Mouse (Mus musculus): ENCODE results near the gene Mmel1.

The Mmel1 gene

DNA sequence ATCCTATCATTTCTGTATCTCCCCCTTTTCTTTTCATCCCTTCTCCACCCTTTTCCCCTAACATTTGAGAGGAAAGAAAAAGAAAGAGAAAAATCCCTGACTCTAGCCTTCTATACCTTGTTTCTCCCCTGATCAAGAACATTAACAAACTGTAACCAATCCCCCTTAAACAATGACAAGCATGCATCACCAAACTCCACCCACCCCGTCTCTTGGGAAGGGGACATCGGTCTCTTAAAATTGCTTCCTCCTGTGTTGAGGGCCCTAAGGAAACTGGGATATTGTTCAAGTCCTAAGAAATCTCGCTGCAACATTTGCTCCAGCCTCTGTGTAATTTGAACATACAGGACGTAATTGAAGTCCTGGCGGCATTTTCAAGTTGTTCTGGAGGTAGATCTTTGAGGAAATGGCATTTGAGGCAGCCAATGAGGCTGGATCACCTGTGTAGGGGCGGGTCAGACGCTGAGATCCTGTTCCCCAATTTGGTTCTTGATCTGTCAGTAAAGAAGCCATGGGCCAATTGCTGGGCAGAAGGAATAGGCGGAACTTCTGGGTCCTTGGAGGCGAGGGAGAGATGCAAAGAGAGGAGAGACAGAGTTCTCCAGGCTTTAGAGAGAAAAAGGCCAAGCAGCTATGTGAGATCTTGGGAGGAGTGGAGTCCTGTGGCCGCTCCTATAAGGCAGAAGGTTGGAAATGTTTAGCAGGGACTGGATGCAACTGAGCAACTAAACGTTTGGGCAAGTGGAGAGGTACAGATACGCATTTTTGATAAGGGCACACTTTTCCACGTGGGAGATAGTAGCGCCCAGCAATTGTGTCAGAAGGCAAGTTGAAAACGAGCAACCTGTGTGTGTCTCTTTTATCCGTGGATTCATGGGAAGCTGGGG is 35.0 kb downstream of the Mmel1 start:
- DNase-seq (ENCODE audit: low spot score): peak; percentile 74

DNA sequence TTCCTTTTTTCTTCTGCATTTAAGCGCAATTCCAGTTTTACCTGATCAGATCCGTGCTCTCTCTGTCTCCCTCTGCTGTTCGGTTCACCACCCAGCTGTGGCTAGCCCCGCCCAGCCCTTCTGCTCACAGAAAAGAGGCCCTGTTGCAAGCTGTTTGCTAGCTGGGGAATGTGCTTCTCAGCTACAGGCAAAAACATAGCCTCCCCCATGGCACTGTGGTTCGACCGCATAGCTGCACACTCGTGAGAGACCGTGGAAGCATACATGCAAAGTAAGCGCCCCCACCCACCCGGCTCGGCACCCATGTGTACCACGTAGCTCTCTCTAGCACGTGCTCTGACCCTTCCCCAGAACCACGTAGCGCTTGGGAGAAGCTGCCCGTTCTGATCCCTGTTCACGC is 38.4 kb downstream of the Mmel1 start:
- DNase-seq (ENCODE audit: low spot score): no peak

DNA sequence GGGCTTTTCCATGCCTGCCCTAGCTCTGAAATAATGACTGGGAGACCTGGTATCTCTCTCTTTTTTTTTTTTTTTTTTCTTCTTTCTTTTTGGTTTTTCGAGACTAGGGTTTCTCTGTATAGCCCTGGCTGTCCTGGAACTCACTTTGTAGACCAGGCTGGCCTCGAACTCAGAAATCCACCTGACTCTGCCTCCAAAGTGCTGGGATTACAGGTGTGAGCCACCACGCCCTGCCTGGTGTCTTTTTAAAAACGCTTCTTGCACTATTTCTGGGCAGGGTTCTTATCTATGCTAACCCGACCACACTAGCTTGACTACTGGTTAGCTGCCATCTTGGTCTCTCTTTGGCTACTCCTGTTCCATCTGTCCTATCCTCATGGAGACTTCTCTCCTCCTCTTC is 39.1 kb downstream of the Mmel1 start:
- DNase-seq (ENCODE audit: low spot score): no peak

DNA sequence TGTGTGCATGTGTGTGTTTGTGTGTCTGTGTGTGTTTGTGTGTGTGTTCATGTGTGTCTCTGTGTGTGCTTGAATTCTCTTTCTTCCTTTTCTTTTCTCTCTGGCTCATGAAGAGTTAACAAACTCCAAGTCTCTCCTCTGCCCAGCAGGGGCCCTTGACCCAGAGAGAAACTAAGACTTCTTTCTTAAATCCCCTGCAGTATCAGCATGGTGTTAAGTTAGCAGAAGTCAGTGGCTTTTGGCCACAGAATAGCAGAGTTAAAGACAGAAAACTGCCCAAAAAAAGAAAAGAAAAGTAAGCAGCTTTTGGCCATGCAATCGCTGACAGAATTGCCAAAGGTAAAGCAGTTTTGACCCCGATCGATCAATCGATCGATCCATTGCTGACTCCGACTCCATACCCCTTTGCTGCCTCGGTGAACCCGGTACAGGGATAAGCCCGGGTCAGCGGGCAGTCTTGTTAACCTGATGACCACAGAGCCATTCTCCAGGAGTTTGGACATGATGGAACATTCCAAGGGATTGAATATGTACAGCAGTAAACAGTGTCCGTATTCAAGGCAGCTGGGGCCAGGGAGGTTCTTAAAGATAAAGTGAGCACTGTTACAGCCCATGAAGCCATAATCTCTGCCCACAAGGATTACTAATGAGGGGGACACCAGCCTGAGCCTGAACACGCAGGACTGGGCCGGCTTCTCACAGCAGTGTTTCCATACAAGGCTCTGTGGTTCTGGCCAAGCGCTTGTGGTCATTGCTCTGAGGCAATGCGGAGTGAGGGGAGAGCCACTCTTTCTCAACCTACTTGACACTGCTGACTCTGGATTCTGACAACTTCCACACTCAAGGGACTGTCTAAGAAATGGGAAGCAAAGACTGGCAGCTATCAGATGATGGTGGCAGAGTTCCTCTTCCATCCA is 41.5 kb downstream of the Mmel1 start:
- no peak for DNase-seq (ENCODE audit: low spot score)

- no peak for DNase-seq (ENCODE audit: low spot score)
Observed at GRCm38 (mm10) chr4:154911644-154912043, 42.3 kb downstream of the Mmel1 start.

GRCm38 (mm10) chr4:154913845-154914244 is 44.5 kb downstream of the Mmel1 start:
- no peak for DNase-seq (ENCODE audit: low spot score)

DNA sequence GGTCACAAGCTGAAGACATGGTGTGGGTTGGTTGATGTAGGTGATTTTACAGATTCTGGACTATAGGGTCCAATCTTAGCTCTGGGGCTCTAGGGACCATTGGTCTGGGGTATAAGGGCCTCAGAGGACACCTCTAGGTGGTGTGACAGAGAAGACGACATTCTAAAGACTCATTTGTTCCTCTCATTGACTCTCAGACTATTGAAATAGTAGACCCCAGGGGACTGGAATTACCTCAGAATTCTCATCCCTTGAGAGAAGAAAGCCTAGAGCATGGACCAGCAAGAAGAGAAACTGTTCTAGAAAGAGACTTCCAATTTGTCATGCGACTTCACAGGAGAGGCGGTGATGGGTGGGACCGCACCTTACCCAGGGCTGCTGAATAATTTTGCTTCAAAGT is 44.9 kb downstream of the Mmel1 start:
- no peak for DNase-seq (ENCODE audit: low spot score)

DNA sequence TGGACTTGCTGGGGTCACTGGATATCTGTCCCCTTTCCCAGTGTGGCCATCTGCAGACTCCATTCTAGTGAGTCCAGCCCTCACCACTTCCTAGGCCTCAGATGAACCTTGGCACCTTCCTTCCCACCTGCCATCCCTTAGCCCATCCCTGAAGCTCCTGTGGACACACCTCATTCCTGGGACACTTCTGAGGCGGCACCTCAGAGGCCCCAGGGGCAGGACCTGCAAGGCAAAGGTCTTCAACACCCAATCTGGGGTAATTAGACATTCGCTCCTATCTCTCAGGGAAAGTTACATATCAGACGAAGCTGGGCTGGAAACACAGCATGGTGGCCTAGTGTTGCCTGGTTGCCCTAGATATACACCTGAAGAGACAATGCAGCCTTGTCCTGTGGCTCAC is 45.3 kb downstream of the Mmel1 start:
- no peak for DNase-seq (ENCODE audit: low spot score)

GRCm38 (mm10) chr4:154915286-154915685 is 45.9 kb downstream of the Mmel1 start:
- no peak for DNase-seq (ENCODE audit: low spot score)

DNA sequence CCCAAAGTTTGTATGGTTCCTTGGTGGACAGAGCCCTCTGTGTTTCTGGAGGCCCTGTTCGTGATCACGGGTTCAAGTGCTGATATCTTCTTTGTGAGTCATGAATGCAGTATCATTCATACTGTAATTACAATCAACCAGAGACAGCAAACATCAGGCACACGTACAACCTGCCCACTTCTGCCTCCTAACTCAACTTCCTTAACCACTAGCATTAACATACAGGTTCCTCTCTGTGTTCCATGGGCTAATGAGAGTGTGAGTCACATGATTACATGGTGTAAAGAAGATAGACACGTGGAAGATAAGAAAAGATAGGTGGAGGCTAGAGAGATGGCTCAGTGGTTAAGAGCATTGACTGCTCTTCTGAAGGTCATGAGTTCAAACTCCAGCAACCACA is 47.3 kb downstream of the Mmel1 start:
- DNase-seq (ENCODE audit: low spot score): no peak

DNA sequence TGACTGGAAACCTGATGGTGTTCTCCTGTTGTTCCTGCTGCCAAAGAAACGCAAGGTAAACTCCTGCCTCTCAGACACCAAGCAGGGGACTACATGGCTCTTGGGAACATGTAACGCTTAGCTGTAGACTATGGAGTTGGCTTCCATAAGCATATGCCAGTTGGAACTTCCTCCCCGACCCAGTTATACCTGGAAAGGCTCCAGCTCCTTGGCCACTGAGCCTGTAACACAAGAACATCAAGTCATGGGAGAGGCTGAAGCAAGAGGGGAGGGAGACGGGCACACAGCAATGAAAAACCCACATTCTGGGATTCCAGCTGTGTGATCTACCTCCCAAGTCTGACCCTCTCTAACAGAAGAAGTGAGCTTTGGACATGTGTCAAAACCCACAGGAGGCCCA is 52.9 kb downstream of the Mmel1 start:
- no peak for DNase-seq (ENCODE audit: low spot score)

DNA sequence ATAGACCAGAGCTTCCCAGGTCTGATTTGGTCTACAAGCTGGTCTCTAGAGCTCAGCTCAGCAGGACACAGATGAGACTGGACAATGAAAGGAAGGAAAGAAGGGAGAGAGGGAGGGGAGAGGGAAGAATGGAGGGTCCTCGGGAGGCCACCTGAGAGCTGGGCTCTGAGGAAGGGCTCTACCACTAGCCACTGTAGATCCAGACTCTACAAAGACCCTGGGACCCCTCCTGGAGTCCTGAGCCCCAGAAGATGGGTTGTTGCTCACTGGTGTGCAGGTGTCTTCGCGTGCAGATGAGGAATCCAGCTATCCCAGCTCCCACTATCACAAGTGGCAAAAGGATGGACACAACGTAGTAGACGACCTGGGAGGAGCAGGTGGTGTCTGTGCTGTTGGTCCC is 53.5 kb downstream of the Mmel1 start:
- DNase-seq (ENCODE audit: low spot score): no peak

GRCm38 (mm10) chr4:154925413-154925812 is 56.0 kb downstream of the Mmel1 start:
- DNase-seq (ENCODE audit: low spot score): peak; percentile 45

DNA sequence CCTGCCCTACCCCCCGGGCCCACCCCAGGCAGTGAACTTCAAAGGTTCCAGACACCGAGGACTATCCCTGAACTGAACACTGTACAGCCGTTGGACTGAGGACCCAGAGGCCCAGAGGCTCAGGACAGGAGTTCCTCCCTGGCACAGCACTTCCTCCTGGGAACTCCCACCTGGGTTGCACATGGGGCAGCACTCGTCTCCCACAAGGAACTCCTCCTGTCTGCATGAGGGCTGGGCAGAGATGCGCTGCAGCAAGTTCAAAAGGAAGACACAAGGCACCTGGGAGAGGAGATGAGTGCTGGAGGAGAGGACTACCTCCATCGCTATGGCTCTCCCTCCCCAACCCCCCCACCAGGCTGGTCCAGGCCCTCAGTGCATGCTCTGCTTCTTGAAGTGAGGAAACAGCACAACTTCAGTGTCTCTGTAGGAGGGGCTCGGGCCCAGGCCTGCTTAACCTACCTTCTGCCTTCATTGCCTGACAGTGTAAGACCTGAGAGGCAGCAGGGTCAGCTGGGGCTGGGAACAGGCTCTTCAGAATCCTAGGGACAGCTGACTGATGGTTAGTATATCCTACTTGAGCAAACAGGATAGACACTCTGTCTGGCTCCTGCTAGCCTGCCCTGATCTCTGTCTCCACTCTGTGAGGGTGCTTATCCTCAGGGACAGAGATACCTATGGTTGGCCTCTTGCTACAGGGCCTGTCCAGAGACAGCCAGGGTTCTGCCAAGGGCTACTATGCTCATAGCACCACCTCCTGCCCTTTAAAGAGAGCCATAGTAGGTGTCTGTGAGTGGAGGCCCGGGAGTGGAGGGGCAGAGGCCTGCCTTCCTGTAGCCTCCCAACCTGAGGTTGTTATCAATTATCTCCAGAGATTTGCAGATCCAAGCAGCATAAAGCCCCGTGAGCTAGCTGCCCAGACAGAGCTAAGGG is 57.8 kb downstream of the Mmel1 start:
- no peak for DNase-seq (ENCODE audit: low spot score)

GRCm38 (mm10) chr4:154927899-154928337 is 58.5 kb downstream of the Mmel1 start:
- DNase-seq (ENCODE audit: low spot score): no peak

- DNase-seq (ENCODE audit: low spot score): no peak
Observed at GRCm38 (mm10) chr4:154928395-154929087, 59.2 kb downstream of the Mmel1 start, which contains the start of gene Tnfrsf14. TSS of gene Tnfrsf14 (minus strand) at chr4:154928563.

GRCm38 (mm10) chr4:154929088-154929660 is 59.8 kb downstream of the Mmel1 start:
- DNase-seq (ENCODE audit: low spot score): no peak

DNA sequence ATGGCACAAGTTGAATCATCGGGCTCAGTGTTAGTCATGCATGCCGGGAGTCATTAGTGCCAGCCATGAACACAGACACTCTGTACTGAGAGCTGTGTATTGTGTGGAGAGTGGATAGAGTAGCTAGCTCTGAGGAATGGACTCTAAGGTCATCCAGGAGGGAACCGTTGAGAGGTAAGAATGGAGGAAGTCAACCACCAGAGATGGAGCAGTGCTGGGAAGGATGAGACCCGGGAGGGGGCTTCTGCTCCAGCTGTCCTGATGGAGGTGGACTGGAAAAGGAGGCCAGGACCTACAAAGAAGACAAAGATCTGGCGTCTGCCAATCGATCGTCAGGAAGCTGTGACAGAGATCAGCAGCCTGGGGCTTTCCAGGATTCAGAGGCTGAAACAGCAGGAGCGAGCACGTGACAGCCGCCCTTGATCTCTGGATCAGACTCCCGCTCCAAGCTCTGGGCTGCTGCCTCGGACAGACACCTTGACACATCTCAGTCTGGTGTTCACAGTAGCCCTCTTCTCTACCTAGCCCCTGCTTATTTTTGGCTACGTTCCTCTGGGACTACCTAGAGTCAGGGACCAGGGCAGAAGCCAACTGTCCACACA is 64.0 kb downstream of the Mmel1 start:
- DNase-seq (ENCODE audit: low spot score): no peak

DNA sequence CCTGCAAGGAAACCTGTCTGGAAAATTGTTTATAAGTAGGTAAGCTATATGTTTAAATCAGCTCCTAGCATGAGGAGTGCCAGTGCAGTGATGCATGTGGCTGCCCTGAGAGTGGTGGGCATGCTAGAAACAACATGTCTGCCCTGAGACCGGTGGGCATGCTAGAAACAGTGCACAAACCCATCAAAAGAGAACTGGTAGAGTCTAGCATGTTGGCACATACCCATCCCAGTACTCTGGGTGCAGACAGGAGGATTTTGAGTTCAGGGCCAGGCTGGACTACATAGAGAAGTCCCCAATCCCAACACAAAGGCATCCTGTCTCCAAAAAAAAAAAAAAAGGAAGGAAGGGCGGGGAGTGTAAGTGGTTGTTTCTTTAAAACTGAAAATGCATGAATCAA is 65.4 kb downstream of the Mmel1 start:
- DNase-seq (ENCODE audit: low spot score): no peak

GRCm38 (mm10) chr4:154935788-154936187 is 66.4 kb downstream of the Mmel1 start:
- no peak for DNase-seq (ENCODE audit: low spot score)
